Mouse (Mus musculus) testis, adult 2 months (tissue): ENCODE results near the gene Spag9. TPM values are rescaled to one million over a fixed set of nuclear protein-coding genes. Genes with fewer than 3 reads are reported as not detected.
A peak's percentile ranks its signal among the peaks of the same experiment; 100 is the strongest.

Experiments used
- H3K27ac ChIP-seq: fragments of 200-500 bp; 2 replicates; pipeline ENCODE4 v1.5.1; 2012; ENCODE audit warnings: low read depth, low read length; ENCODE audit not compliant: control insufficient read depth, insufficient read depth
- H3K27me3 ChIP-seq: fragments of 200-500 bp; 2 replicates; pipeline ENCODE4 v1.6.1; 2012; ENCODE audit warnings: mild to moderate bottlenecking, low read length, moderate library complexity; ENCODE audit not compliant: control insufficient read depth, insufficient read depth
- H3K36me3 ChIP-seq: fragments of 200-500 bp; 2 replicates; pipeline ENCODE4 v1.6.1; 2012; ENCODE audit warnings: mild to moderate bottlenecking, low read length; ENCODE audit not compliant: control insufficient read depth, insufficient read depth
- H3K4me1 ChIP-seq: fragments of 200-500 bp; 2 replicates; pipeline ENCODE4 v1.6.1; 2012; ENCODE audit warnings: low read length; ENCODE audit not compliant: control insufficient read depth, insufficient read depth
- H3K4me3 ChIP-seq: fragments of 200-500 bp; 2 replicates; pipeline ENCODE4 v1.5.1; 2012; ENCODE audit warnings: low read depth, mild to moderate bottlenecking, low read length, moderate library complexity, mixed read lengths; ENCODE audit not compliant: control insufficient read depth
- CTCF ChIP-seq: fragments of 200-500 bp; IDR thresholded peaks from 2 replicates; pipeline ENCODE4 v1.5.1; 2012; ENCODE audit warnings: low read depth, mild to moderate bottlenecking, inconsistent platforms, low read length, moderate library complexity; ENCODE audit not compliant: control insufficient read depth, insufficient read depth, insufficient replicate concordance
- POLR2A ChIP-seq: fragments of 200-500 bp; IDR thresholded peaks from 2 replicates; pipeline ENCODE4 v1.6.1; 2012; ENCODE audit warnings: low read depth, mild to moderate bottlenecking, inconsistent platforms, low read length, moderate library complexity; ENCODE audit not compliant: control insufficient read depth
- polyA plus RNA-seq: library from polyadenylated mRNA; depleted of rRNA; stranded (reverse); fragments of >200 nt; gene quantifications from 2 replicates; pipeline ENCODE4 v1.2.3, GENCODE M21; 2012; rRNA removed

Spag9 gene
- polyA plus RNA-seq, 1 experiment: 18.8 TPM

GRCm38 (mm10) chr11:94165745-94166144 lies 169.9 kb downstream of the Spag9 start:
- no peaks in the 10 kb centered on the region for H3K27me3 ChIP-seq
- no peak overlapping the region for H3K27ac ChIP-seq
- H3K36me3 ChIP-seq: no peaks in the 10 kb centered on the region
- no peak for TF ChIP-seq POLR2A
- no peak for TF ChIP-seq CTCF
- H3K4me3 ChIP-seq: no peak overlapping the region
- peaks cover 8% of the 10 kb centered on the region for H3K4me1 ChIP-seq

GRCm38 (mm10) chr11:94168238-94168637 lies 172.3 kb downstream of the Spag9 start:
- no peaks in the 10 kb centered on the region for H3K27me3 ChIP-seq
- H3K36me3 ChIP-seq: no peaks in the 10 kb centered on the region
- no peaks in the 10 kb centered on the region for H3K4me1 ChIP-seq
- H3K4me3 ChIP-seq: no peak overlapping the region
- no peak overlapping the region for H3K27ac ChIP-seq
- no peak for TF ChIP-seq POLR2A
- TF ChIP-seq CTCF: no peak

- no peaks in the 10 kb centered on the region for H3K27me3 ChIP-seq
- H3K27ac ChIP-seq: no peak overlapping the region
- no peak overlapping the region for H3K4me3 ChIP-seq
- TF ChIP-seq POLR2A: no peak
- TF ChIP-seq CTCF: no peak
- no peaks in the 10 kb centered on the region for H3K36me3 ChIP-seq
- no peaks in the 10 kb centered on the region for H3K4me1 ChIP-seq
Observed at GRCm38 (mm10) chr11:94169596-94169995, 173.7 kb downstream of the Spag9 start.

- Histone ChIP-seq H3K4me3 (no peak overlapping the region), H3K4me1 (no peaks in the 10 kb centered on the region), H3K27me3 (no peaks in the 10 kb centered on the region), H3K27ac (no peak overlapping the region), H3K36me3 (no peaks in the 10 kb centered on the region)
- no peak for TF ChIP-seq POLR2A
- no peak for TF ChIP-seq CTCF
Observed at GRCm38 (mm10) chr11:94171691-94172090, 175.8 kb downstream of the Spag9 start.

- no peak for TF ChIP-seq CTCF
- no peak for TF ChIP-seq POLR2A
- no peak overlapping the region for H3K4me3 ChIP-seq
- no peaks in the 10 kb centered on the region for H3K36me3 ChIP-seq
- no peaks in the 10 kb centered on the region for H3K27me3 ChIP-seq
- no peak overlapping the region for H3K27ac ChIP-seq
- H3K4me1 ChIP-seq: no peaks in the 10 kb centered on the region
Observed at GRCm38 (mm10) chr11:94172186-94172585, 176.3 kb downstream of the Spag9 start.

- peak overlapping the region; percentile 33; the same call in 1 of the 2 replicates for H3K27ac ChIP-seq
- H3K4me1 ChIP-seq: no peaks in the 10 kb centered on the region
- TF ChIP-seq CTCF: no peak
- no peak for TF ChIP-seq POLR2A
- no peaks in the 10 kb centered on the region for H3K36me3 ChIP-seq
- no peak overlapping the region for H3K4me3 ChIP-seq
- H3K27me3 ChIP-seq: no peaks in the 10 kb centered on the region
Observed at GRCm38 (mm10) chr11:94173726-94174146, 177.8 kb downstream of the Spag9 start.

GRCm38 (mm10) chr11:94175288-94175687 lies 179.4 kb downstream of the Spag9 start:
- Histone ChIP-seq H3K4me3 (no peak overlapping the region), H3K4me1 (no peaks in the 10 kb centered on the region; the same call in 1 of the 2 replicates), H3K27ac (no peak overlapping the region), H3K36me3 (no peaks in the 10 kb centered on the region), H3K27me3 (no peaks in the 10 kb centered on the region)
- TF ChIP-seq POLR2A (no peak), CTCF (no peak)

Other genes starting within 250 kb of the Spag9 start
- 8.9 and 12.8 TPM in 2 replicates for gene Utp18, start 110.3 kb upstream of the Spag9 start, polyA plus RNA-seq
- gene Mbtd1, start 110.2 kb upstream of the Spag9 start, polyA plus RNA-seq: 15.9 and 20.4 TPM in 2 replicates
- 52.8 and 55.1 TPM in 2 replicates for gene Nme2, start 39.8 kb upstream of the Spag9 start, polyA plus RNA-seq
- gene Gm20390, start 27.8 kb upstream of the Spag9 start, polyA plus RNA-seq: 17.1 and 19.8 TPM in 2 replicates
- 51.5 and 54.6 TPM in 2 replicates for gene Nme1, start 27.6 kb upstream of the Spag9 start, polyA plus RNA-seq
- gene Tob1, start 215.4 kb downstream of the Spag9 start, polyA plus RNA-seq: 40.5 and 43.2 TPM in 2 replicates
- 0.55 and 0.59 TPM in 2 replicates for gene Wfikkn2, start 249.9 kb downstream of the Spag9 start, polyA plus RNA-seq